Mouse (Mus musculus): ENCODE results near the gene Ate1.

- TF ChIP-seq FLI1 (IDR thresholded peaks at IDR 0.05; ENCODE audit: low read length) (no peak), GATA1 (IDR thresholded peaks at IDR 0.05; ENCODE audit: borderline replicate concordance, low read length) (no peak)
Observed at GRCm38 (mm10) chr7:130560933-130561332, 40.8 kb upstream of the Ate1 start.

Data from megakaryocyte, embryonic 14.5 days (primary cell).